Mouse (Mus musculus): ENCODE measurements at regions not wholly inside any gene's neighbourhood (a gene's known extent, or its start where the extent isn't known, plus 50 kb on each side); places are given as distances from the start of the nearest gene placed in this dataset.

DNA sequence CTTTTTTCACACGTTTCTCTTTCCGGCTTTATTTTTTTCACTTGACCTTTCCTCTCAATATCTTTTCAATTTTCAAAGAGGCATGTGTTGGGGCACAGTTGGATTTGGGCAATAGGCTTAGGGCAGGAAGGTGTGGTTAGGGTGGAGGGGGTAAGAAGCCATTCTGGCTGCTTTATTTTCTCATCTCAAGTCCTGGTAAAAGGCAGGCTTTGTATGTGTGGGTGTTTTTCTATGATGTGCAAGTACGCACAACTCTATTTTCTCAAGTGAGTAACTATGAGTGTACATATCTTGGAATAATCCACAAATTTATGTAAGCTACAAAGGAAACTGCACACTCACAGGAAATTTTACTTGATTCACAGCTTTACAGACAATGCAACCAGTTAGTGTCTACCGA lies 121.5 kb upstream of the Ifne start:
- DNase-seq (ENCODE audit: low read depth): no peak

DNA sequence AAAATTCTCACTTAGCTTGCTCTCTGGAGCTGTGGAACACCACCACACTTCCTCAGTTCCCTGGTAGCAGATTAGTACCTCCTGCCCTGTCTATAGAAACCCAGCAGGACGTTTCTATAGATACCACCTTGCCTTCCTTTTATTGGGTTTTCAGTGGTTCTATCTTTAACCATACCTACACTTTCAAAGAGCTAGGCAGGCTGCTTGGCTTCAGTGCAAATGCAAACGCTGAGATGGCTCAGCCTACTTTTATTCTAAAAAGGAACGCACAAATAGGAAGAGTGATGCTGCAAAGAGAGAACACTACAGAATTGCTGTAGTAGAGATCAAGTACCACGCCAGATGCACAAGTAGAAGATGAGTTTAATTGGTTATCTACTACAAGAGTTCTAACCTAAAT lies 120.9 kb upstream of the Ifne start:
- DNase-seq (ENCODE audit: low read depth): no peak

DNA sequence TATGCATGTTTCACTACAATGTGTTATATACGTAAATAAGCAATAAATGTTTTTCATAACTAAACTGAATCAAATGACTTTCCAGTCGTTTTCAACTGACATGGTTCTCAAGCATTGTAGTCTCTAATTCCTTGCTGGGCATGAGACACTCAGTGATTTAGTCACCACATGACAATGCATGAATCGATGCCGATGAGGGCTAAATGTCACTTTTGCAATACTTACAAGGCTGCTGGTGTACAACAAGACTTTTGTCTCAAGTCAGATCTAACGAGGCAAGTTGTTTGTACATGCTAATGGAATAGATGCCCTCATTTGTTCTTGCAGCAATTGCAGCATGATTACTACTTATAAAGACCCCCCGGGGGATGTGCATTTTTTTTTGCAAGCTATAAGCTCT lies 120.2 kb upstream of the Ifne start:
- no peak for DNase-seq (ENCODE audit: low read depth)

DNA sequence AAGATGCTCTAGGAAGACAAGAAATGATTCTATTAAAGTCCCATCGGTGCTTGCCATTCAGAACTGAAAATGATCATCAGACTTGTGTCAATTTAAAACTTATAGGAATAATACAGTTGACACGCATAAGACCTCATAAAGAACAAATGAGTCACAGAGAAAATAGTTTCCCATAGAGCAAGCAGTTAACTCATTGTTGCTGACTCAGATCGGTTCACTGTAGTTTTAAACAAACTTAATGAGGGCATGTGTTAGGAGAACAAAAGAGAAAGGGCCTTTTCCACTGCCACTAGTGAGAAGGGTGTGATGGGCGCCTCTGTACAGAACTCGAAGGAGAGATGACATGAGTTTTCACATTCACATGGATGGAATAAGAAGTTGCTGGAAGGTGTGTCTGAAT lies 118.3 kb upstream of the Ifne start:
- DNase-seq (ENCODE audit: low read depth): no peak

DNA sequence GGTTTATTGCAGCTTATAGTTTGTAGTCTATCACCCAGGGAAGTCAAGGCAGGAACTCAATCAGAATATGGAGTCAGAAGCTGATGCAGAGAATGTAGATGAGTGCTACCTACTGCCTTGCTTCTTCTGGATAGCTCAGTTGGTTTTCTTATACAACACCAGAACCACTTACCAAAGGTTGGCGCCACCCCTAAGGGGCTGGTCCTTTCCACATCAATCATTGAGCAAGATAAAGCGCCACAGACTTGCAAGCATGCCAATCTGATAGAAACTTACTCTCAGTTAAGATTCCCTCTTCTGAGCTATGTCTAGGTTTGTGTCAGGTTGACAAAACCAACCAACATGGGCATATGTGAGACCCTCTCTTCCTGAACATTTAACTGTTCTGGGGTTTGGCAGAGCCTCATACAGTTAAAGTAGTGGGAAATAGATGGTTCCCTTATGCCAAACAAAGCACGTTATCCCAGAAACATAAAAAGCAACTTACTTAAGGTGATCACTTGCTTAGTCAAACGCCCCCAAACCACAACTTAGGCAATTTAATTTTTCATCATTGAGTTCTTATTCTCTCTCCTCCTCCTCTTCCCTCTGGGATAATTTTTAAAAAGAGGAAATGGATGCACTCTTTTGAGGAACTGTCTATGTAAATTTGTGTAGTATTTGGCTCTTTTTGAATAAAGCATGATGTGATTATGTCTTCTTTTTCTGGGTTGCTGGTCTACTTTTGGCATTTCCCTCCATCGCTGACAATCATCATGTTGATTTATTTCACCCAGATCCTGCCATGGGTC lies 115.3 kb upstream of the Ifne start:
- peak; percentile 70 for DNase-seq (ENCODE audit: low read depth)

DNA sequence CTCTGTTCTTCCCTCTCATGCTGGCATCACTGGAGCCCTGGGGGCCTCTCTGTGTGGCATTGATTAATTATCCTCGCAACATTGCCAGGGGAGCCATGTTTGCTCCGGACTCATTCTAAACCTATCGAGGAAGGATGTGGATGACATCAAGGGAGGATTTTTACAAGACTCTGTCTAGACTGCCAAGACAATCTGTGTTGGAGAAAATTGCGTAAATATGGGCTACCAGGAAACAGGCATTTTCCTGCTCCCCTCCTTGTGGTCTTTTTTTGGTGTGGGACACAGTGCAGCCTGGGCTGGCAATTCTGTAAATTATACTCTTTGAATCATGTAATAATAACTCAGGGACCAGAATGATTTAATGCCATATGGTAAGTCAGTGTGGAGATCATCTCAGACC lies 114.5 kb upstream of the Ifne start:
- DNase-seq (ENCODE audit: low read depth): peak; percentile 89

DNA sequence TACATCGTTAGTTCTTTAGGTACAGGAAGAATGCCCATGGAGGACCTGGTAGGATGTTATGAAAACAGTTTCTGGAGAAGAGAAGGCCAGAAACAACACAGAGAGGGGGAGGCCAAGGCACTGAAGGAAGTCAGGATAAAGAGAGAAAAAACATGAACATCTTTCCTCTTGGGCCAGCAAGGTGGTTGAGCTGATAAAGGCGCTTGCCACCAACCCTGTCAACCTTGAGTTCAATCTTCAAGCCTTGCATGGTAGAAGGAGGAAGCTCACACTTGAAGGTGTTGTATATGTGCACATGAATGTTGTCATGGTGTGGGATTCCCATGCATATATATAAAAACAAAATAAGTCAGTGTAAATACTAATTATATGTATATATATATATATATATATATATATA lies 112.5 kb upstream of the Ifne start:
- no peak for DNase-seq (ENCODE audit: low read depth)

DNA sequence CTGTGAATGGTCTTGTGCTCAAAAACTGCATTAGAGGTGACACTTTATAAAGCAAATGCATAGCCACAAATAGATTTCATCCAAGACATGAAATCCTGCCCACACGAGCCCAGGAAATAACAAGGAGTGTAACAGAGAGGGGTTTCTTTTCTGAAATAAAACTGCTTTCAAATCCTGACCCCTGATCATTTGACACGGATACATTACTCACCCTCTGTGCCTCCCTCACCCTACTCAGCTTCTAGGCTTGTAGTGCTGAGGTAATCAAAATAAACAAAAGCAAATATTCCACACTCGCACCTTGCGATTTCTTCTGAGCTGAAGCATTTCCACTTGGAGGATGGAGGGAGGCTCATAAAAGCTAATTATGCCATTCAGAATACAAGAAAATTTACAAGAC lies 108.4 kb upstream of the Ifne start:
- DNase-seq (ENCODE audit: low read depth): no peak

DNA sequence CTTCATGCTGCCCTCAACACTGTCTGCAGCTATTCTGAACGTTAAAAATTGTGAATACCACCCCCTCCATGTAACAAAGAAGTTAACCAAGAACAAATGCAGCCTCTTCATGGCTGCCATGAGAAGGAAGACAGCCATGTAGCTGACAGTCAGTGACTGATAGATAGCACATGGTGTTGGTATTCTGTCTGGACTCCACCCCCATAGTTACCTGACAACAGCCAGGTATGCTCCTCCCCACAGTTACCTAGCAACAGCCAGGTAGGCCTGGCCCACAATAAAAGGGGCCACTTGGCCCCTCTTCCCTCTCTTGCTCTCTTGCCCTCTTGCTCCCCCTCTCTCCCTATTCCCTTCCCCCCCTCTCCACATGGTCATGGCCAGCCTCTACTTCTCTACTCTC lies 107.1 kb upstream of the Ifne start:
- no peak for DNase-seq (ENCODE audit: low read depth)

DNA sequence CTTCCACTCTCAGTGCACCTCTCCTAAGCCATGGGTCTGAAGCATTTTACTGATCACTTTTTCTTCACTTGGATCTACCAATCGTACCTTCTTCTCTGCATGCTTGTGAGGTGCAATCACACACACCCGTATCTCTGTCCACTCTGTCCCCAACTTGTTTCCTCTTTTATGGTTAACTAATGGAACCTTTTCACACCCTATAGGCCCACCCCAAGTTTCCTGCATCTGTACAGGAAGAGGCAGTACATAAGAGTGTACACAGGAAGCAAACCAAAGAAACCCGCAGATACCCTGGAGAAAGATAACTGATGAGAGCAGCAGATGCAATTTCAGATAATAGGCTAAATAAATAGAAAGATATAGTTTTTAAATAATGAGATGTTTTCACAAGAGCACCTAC lies 102.5 kb upstream of the Ifne start:
- peak; percentile 95 for DNase-seq (ENCODE audit: low read depth)

DNA sequence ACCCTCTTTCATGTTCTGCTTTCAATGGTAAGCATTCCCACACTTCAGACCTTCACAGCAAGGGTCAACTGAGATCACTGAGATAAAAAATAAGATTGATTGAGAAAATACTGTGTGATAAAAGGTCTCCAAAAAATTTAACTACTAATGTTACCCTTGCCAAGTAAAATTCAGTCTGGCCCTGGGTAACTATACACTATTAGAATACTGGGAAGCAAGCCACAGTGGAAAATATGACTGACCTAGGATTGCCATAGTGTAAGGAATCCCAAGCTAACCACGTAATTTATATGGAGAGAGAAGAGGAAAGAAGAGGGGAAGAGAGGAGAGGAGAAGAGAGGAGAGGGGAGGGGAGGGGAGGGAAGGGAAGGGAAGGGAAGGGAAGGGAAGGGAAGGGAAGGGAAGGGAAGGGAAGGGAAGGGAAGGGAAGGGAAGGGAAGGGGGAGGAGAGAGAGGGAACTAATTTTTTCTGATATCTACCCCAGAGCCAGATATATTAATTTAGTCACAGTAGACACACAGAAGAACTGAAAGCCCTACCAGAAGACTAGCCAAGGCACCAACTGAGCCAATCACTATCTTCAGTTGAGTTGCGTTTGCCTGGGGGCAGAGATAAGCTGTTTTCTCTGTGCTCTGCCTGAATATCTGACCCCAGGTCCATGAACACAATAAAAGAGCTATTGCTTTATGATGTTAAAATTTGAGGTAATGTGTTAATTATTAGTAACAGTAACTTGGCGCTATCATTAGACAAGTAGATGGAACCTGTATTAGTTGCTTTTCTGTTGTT lies 97.3 kb upstream of the Ifne start:
- DNase-seq (ENCODE audit: low read depth): no peak

DNA sequence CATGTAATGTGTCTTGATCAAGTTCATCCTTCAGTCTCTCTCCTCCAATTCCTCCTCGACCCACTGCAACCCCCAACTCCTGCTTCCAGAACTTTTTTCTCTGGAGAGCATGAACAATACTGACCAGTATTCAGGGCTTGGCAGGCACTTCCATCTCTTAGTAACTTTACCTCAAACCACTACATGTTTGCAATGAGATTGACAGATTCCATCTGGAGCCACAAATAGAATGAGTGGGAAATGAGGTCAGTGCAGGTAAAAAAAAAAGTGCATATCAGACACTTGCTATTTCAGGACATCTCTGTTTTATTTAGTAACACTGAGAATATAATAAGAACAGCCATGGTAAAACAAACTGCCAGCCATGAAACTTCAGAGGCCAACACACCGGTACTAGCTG lies 94.5 kb upstream of the Ifne start:
- no peak for DNase-seq (ENCODE audit: low read depth)

DNA sequence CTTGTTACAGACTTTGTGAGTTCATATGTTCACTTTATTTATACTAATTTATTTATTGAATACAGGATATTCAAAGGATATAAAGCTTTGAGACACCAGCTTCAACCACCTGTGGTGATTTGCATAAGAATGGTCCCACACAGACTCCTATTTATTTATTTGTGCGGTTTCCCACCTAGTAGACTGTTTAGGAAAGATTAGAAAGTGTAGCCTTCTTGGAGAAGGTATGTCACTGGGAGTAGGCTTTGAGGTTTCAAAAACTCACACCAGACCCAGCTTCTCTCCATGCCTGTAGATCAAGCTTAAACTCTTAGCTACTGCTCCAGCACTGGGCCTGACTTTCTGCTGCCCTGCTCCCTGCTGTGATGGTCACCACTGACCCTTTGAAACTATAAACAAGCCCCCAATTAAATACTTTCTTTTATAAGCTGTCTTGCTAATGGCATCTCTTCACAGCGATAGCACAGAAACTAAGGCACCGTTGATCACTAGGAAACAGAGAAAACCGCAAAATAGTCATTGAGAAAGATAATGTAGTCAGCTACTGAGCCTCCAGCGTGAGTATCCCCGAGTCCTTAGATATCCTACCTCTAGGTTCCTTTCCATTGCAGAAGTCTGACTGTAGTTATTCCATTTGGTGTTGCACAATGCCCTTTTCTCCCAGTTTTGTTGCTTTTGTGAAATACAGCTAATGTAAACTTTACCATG lies 89.3 kb upstream of the Ifne start:
- DNase-seq (ENCODE audit: low read depth): no peak

DNA sequence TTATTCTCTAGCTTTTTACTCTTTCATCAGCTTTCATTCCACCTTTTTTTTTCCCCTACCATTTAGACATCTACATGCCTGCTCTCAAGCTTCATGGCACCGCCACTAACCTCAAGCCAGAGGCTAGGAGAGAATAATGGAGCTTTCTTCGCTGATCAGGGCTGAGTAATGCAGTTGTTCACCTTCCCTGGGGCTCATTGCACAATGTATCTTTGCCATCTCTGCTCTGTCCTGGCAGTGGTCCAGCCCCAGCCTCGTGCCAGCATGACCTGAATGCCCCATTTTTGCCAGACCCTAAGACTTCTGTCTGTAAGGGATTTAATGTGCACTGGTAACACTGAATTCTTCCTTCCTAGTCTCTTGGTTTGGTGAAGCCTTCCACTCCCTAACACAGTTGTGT lies 79.6 kb upstream of the Ifne start:
- DNase-seq (ENCODE audit: low read depth): peak; percentile 64

DNA sequence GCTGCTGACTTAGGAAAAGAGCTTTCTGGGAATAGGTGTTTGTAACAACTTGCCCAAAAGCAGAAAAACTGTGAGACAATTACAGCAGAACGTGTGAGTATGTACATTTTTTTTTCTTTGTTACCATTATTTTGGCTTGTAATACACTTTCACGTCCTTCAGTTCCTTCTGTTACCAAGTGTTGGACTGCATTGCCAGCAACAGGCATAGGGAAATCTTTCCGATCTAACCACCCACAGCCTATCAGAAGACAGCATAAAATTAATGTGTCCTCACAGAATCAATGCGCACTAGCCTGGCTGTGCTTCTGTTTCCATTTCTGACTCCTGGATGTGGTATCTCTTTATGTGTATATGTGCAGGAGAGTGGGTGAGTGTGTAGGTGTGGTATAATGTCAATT lies 76.6 kb upstream of the Ifne start:
- peak; percentile 41 for DNase-seq (ENCODE audit: low read depth)

DNA sequence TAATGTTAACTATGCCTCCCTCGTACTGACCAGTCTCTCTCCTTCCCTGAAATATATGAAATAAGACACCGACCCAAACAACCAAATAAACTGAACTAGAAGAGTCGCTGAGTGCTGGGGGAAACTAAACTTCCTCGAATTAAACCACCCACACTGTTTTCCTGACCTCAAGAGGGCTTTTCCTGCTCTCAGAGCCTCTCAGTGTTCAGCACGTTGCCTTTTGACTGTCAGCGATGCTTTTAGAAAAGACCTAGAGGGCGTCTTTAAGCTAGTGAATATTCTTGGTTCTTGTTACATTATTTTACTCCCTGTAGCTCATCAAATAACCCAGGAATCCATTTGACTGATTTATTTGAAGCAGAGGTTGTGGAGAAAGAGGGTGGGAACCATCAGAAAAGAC lies 76.2 kb upstream of the Ifne start:
- DNase-seq (ENCODE audit: low read depth): peak; percentile 75

DNA sequence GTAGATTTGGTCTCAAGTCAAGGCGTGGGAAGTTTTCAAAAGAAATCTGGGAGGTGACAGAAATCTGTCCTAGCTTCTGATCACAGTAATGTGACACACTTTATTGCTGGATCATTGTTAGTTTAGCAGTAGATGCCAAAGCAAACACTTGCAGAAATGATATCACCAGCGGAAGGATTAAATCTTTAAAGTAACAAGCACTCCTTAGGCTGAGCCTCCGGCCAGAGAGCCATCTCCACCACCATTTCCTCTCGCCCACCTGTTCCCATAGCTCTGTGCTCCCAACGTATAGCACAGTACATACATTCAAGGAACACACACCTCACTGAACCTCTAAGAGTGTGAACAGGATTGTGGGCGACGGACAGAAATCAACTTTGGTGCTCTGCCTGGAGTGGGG lies 75.6 kb upstream of the Ifne start:
- no peak for DNase-seq (ENCODE audit: low read depth)

DNA sequence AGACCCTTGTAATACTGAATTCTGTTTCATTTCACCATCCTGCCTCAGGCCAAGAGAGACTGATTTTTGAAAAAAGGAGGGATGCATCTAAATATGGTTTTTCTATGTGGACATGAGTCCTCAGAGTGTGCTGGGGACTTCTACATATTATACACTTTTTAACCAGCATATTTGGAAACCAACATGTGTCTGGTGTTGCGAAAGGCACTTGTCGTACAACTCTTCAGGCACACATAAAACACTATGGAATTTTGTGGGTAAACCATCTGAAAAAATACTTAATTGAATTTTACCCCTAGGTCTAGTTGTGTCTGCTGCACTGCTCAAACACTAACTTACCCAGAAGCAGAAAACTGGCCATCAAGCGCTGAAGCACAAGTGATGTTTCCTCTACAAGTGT lies 74.0 kb upstream of the Ifne start:
- DNase-seq (ENCODE audit: low read depth): no peak

DNA sequence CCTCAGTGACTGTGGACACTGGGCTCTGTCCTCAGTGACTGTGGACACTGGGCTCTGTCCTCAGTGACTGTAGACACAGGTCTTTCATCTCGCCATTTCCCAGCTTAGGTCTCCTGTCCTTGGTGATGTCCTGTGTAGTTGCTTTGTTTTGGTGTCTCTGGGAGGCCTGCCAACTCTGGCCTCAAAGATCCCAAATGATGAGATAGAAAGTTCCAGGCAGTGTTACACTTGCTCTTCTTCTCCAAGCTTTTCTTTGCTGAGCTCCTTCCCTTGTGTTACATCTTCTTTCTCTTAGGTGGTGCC lies 71.0 kb upstream of the Ifne start:
- DNase-seq (ENCODE audit: low read depth): no peak

DNA sequence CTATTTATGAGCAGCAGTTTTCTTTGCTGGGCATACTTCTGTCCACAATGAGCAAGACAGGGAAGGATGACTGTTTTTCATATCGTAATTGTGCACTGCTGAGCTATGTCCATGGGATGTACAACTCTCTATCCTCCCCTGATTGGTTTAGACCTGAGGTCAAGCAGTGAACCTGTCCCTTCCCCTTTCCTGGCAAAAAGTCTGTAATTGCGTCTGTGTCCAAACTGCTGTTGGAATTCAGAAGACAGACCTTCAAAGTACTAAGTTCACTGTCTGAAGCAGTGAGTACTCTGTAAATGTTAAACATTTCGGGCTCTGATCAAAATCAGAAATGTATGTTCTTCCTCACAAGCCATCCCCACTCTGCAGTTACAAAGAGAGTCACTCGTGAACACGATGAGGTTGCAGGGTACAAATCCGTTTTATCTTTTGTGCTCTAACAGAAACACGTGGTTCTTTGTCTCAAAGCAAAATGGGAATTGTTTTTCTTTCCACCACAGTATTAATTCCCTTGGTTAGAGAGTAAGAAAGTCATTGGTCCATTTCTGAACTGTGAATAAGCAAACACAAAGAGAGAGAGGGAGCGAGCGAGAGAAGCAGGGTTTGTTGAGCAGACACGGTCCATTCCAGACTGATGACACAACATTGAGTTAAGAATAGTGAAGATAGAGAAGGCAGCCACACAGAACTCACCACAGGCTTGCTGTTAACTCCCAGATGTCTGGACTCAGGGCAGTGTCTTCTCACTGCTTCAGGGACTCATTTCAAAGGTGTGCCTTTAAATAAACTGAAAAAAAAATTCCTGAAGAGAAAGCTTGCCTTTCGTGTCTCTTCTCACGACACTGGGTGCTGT lies 70.4 kb upstream of the Ifne start:
- no peak for DNase-seq (ENCODE audit: low read depth)

DNA sequence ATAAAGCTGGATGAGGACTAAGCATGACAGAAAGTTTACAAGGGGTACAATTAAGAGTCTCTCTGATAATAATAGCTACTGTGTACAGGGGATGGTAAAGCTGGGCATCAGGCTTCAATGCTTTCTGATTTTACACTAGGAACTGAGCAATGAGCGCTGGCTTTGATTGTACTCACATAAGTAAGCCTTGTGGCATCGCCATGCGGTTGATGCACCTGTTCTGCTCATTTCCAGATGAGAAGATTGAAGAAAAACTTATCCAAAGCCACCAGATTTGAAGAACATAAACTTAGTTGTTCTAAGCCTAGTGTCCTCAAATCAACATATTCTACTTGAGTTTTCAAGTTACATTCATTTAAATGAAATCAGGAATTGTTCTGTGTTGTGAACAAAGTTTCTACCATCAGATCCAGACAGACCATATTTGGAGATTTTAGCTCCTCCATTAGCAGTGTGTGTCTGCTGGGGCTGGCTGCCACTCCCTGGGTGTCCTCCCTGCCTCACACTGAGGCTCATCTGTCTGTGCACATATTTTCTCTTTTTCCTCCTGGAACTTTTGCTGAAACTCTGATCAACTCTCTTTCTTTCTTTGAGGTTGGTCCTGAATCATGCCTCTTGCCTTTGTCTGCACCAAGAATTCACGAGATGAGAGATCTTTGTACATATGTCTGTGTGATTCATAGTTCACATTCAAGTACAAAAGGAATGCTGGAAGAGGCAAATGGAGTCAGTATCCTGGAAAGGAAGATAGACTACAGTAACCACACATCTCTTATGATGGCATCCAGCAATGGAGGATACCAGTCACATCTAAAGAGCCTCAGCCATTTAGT lies 68.2 kb upstream of the Ifne start:
- no peak for DNase-seq (ENCODE audit: low read depth)

Data from 416B (cell line).